Mouse (Mus musculus) right cerebral cortex, postnatal 10 days (tissue): ENCODE measurements around the gene Srprb.

Experiments
- DNase-seq, 2 experiments: peaks; one replicate each; pipeline ENCODE4 v3.0.0; 2021; ENCODE audit warnings: low spot score in 2 of 2

The Srprb gene

GRCm38 (mm10) chr9:103201561-103202260, at the start of gene Srprb:
Gene Srprb, minus strand, starts transcription at chr9:103202137.
- DNase-seq, result peak; percentile 96

- DNase-seq, result no peak
Observed at GRCm38 (mm10) chr9:103248618-103249017, 46.7 kb upstream of the Srprb start.

- no peak for DNase-seq
Observed at GRCm38 (mm10) chr9:103246526-103247168, 44.7 kb upstream of the Srprb start.

GRCm38 (mm10) chr9:103243640-103244039, 41.7 kb upstream of the Srprb start:
- no peak for DNase-seq

- DNase-seq, result no peak
Observed at GRCm38 (mm10) chr9:103241206-103241605, 39.3 kb upstream of the Srprb start.

- no peak for DNase-seq
Observed at GRCm38 (mm10) chr9:103239471-103239870, 37.5 kb upstream of the Srprb start.

GRCm38 (mm10) chr9:103234565-103235165, 32.7 kb upstream of the Srprb start:
- DNase-seq, result no peak

GRCm38 (mm10) chr9:103234059-103234458, 32.1 kb upstream of the Srprb start:
- no peak for DNase-seq

- no peak for DNase-seq
Observed at GRCm38 (mm10) chr9:103233006-103233395, 31.1 kb upstream of the Srprb start.

- no peak for DNase-seq
Observed at GRCm38 (mm10) chr9:103232232-103233005, 30.5 kb upstream of the Srprb start.

- peak; percentile 67 to 69 for DNase-seq
Observed at GRCm38 (mm10) chr9:103230151-103230951, 28.4 kb upstream of the Srprb start, which contains the start of the genes Gm20425 and Trf. Gene Gm20425, minus strand, starts transcription at chr9:103230307. Gene Trf, minus strand, starts transcription at chr9:103230444.

GRCm38 (mm10) chr9:103229037-103229867, 27.3 kb upstream of the Srprb start:
- no peak for DNase-seq

GRCm38 (mm10) chr9:103228370-103229003, 26.6 kb upstream of the Srprb start:
- no peak for DNase-seq

- DNase-seq, result no peak
Observed at GRCm38 (mm10) chr9:103227760-103228159, 25.8 kb upstream of the Srprb start.

- no peak for DNase-seq
Observed at GRCm38 (mm10) chr9:103226806-103227205, 24.9 kb upstream of the Srprb start.

GRCm38 (mm10) chr9:103225464-103225863, 23.5 kb upstream of the Srprb start:
- no peak for DNase-seq

GRCm38 (mm10) chr9:103224721-103225120, 22.8 kb upstream of the Srprb start:
- DNase-seq, result no peak

- no peak for DNase-seq
Observed at GRCm38 (mm10) chr9:103214281-103214680, 12.3 kb upstream of the Srprb start.

- no peak for DNase-seq
Observed at GRCm38 (mm10) chr9:103213631-103214030, 11.7 kb upstream of the Srprb start.
